Mouse (Mus musculus) cerebellum, adult 2 months (tissue): ENCODE measurements around the gene Retreg1. TPM values are rescaled to one million over a fixed set of nuclear protein-coding genes. Genes with fewer than 3 reads are reported as not detected.

Experiments
- DNase-seq, 2 experiments: peaks; one replicate each; pipeline ENCODE4 v3.0.0; 2021
- H3K27ac ChIP-seq: fragments of 200-500 bp; 2 replicates; pipeline ENCODE4 v1.5.1; 2012; ENCODE audit warnings: low read length, control low read depth, inconsistent platforms; ENCODE audit not compliant: insufficient read depth
- H3K27me3 ChIP-seq: fragments of 200-500 bp; 2 replicates; pipeline ENCODE4 v1.6.1; 2012; ENCODE audit warnings: inconsistent platforms, mild to moderate bottlenecking, low read length, moderate library complexity; ENCODE audit not compliant: control insufficient read depth, insufficient read depth
- H3K4me1 ChIP-seq: fragments of 200-500 bp; 2 replicates; pipeline ENCODE4 v1.6.1; 2011; ENCODE audit warnings: low read length; ENCODE audit not compliant: control insufficient read depth, insufficient read depth
- H3K4me3 ChIP-seq: fragments of 200-500 bp; replicated peaks from 2 replicates; pipeline ENCODE3; 2011; ENCODE audit warnings: mild to moderate bottlenecking, low read depth, low read length, control low read depth; ENCODE audit not compliant: insufficient read depth
- CTCF ChIP-seq: fragments of 200-500 bp; IDR thresholded peaks from 2 replicates; pipeline ENCODE4 v1.5.1; 2011; ENCODE audit warnings: low read depth, mild to moderate bottlenecking, control low read depth, low read length, moderate library complexity, borderline replicate concordance; ENCODE audit not compliant: insufficient read depth
- POLR2A ChIP-seq: fragments of 200-500 bp; IDR thresholded peaks from 2 replicates; pipeline ENCODE4 v1.6.1; 2011; ENCODE audit warnings: low read length, control low read depth, borderline replicate concordance; ENCODE audit not compliant: insufficient read depth
- WGBS: fragments of 180-500 bp; shearing (Covaris S2); methylation state at CpG from one replicate; pipeline ENCODE4 v1.1.7; 2018; 5-methylcytosine and 5-hydroxymethylcytosine counted together
- polyA plus RNA-seq: library from polyadenylated mRNA; depleted of rRNA; stranded (reverse); fragments of >200 nt; gene quantifications from 2 replicates; pipeline ENCODE4 v1.2.3, GENCODE M21; 2012; rRNA removed

Gene Retreg1
- 24.8 and 26.6 TPM in 2 replicates for polyA plus RNA-seq

DNA sequence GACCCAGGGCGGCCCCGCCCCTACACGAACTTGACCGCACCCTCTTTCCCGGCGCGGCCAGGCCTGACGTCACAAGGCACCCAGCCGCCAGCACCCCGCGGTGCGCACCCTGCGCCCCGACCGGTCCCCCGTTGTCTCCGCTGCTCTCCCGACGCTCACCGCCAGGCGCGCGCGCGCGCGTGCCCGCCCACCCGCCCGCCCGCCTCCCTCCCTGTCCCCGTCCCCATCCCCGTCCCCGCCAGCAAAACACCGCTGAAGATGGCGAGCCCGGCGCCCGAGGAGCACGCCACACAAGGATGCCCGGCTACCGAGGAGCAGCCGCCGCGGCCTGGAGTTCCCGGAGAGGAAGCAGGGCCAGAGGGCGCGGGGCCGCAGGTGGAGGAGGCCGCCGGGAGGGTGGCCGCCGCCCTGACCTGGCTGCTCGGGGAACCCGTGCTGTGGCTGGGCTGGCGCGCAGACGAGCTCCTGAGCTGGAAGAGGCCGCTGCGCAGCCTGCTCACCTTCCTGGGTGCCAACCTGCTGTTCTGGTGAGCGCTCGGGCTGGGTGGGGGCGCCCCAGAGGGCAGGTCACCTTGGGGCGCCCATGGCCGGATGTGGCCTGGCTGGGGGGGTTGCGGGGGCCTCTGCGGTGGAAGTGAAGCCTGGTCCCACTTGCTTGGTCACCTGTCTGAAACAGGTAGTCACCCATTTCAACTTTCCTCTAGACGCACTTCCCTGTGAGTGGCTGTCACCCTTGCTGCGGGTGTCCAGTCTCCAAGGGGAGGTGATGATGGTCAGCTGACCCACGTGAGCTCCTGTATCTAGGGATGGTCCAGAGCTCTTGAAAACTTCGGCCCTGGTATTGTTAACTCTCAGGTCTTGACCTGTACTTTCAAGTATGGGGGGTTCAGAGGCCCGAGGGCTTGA is at the start of gene Retreg1:
Gene Retreg1, plus strand, starts transcription at position 95 of the 906 bp plus-strand sequence.
- Histone ChIP-seq H3K4me3 (peak within 1 kb of the TSS; percentile 79), H3K27me3 (no peaks in the 10 kb centered on the region; the same call in 1 of the 2 replicates), H3K4me1 (no peaks in the 10 kb centered on the region), H3K27ac (peak within 1 kb of the TSS; percentile 50; the same call in 1 of the 2 replicates)
- WGBS = 1% methylated on average over 71 of the region's 72 CpGs
- peak; percentile 75 to 79 for DNase-seq
- TF ChIP-seq CTCF (peak; percentile 11; the same call in 1 of the 2 replicates), POLR2A (no peak)

GRCm38 (mm10) chr15:25794123-25794522 is 48.9 kb upstream of the Retreg1 start:
- no peak for TF ChIP-seq CTCF
- TF ChIP-seq POLR2A = no peak
- H3K4me1 ChIP-seq = no peaks in the 10 kb centered on the region
- no peak for DNase-seq
- no peaks in the 10 kb centered on the region for H3K27me3 ChIP-seq
- H3K4me3 ChIP-seq = no peak overlapping the region
- no peak overlapping the region for H3K27ac ChIP-seq
- WGBS = 72% methylated on average over 8 of the region's 8 CpGs

GRCm38 (mm10) chr15:25795496-25795895 is 47.5 kb upstream of the Retreg1 start:
- Histone ChIP-seq H3K4me1 (no peaks in the 10 kb centered on the region), H3K27me3 (no peaks in the 10 kb centered on the region), H3K4me3 (no peak overlapping the region), H3K27ac (no peak overlapping the region)
- 91% methylated on average over 9 of the region's 9 CpGs for WGBS
- DNase-seq = no peak
- TF ChIP-seq CTCF = no peak
- TF ChIP-seq POLR2A = no peak

GRCm38 (mm10) chr15:25796353-25796752 is 46.6 kb upstream of the Retreg1 start:
- Histone ChIP-seq H3K4me3 (no peak overlapping the region), H3K27ac (no peak overlapping the region), H3K27me3 (no peaks in the 10 kb centered on the region), H3K4me1 (no peaks in the 10 kb centered on the region)
- TF ChIP-seq POLR2A (no peak), CTCF (peak; percentile 51)
- DNase-seq = no peak
- 53% methylated on average over 3 of the region's 3 CpGs for WGBS

GRCm38 (mm10) chr15:25797179-25797578 is 45.8 kb upstream of the Retreg1 start:
- no peak overlapping the region for H3K27ac ChIP-seq
- no peak for DNase-seq
- H3K27me3 ChIP-seq = no peaks in the 10 kb centered on the region
- H3K4me3 ChIP-seq = no peak overlapping the region
- 88% methylated on average over 8 of the region's 8 CpGs for WGBS
- TF ChIP-seq POLR2A = no peak
- no peak for TF ChIP-seq CTCF
- H3K4me1 ChIP-seq = no peaks in the 10 kb centered on the region

DNA sequence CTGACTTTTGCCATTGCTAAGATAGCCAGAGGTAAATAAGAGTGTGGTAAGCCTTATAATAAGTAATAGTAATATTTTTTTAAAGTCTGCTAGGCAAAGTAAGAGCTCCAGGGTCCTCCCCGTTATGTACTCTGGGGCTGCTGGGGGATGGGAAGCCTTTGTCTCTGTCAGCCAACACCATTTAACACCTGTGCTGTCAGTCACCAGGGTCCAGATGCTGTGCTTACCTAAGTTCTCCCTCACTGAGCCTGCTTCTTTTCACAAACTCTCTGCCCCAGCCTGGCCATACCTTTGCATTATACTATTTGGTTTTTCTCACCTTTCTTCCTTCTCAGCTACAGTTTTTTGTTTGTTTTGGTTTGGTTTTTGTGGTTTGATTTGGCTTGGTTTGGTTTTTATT is 45.1 kb upstream of the Retreg1 start:
- no peak for DNase-seq
- 97% methylated on average over 1 of the region's 1 CpGs for WGBS
- TF ChIP-seq CTCF = no peak
- no peak for TF ChIP-seq POLR2A
- Histone ChIP-seq H3K4me1 (no peaks in the 10 kb centered on the region), H3K27ac (no peak overlapping the region), H3K4me3 (no peak overlapping the region), H3K27me3 (no peaks in the 10 kb centered on the region)

GRCm38 (mm10) chr15:25801726-25802125 is 41.3 kb upstream of the Retreg1 start:
- Histone ChIP-seq H3K4me3 (no peak overlapping the region), H3K4me1 (no peaks in the 10 kb centered on the region), H3K27me3 (no peaks in the 10 kb centered on the region), H3K27ac (no peak overlapping the region)
- TF ChIP-seq POLR2A = no peak
- TF ChIP-seq CTCF = no peak
- 49% methylated on average over 5 of the region's 5 CpGs for WGBS
- no peak for DNase-seq

DNA sequence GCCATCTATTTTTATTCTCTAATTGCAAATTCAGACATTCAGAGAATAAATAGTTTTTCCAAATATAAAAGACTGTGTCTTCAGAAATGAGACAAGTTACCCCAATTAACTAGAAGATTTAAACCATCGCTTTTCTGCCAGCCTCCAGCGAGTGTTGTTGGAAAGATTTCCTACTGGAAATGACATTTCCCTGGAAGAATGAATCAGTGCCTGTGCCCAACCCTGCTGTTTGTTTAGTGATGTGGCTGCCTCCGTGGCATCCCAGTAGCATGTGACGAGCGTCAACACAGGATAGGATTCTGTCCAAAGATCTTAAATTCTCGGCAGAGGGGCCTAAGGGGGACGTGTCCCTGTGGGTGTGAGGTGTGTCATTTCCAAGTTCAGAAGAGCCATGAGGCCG is 40.8 kb upstream of the Retreg1 start:
- TF ChIP-seq CTCF (no peak), POLR2A (no peak)
- DNase-seq = no peak
- no peaks in the 10 kb centered on the region for H3K27me3 ChIP-seq
- no peak overlapping the region for H3K27ac ChIP-seq
- no peak overlapping the region for H3K4me3 ChIP-seq
- 42% methylated on average over 8 of the region's 8 CpGs for WGBS
- H3K4me1 ChIP-seq = no peaks in the 10 kb centered on the region
